Mouse (Mus musculus) thymus, adult 2 months (tissue): ENCODE data around the gene Ulk3.

ENCODE experiments used
- CTCF ChIP-seq: fragments of 200-500 bp; IDR thresholded peaks from 2 replicates; pipeline ENCODE4 v1.5.1; 2012; ENCODE audit warnings: mild to moderate bottlenecking, control low read depth, low read length, moderate library complexity, borderline replicate concordance; ENCODE audit not compliant: control insufficient read depth, poor library complexity, insufficient read depth; ENCODE audit errors: extremely low read depth
- POLR2A ChIP-seq: fragments of 200-500 bp; IDR thresholded peaks from 2 replicates; pipeline ENCODE4 v1.6.1; 2012; ENCODE audit warnings: mild to moderate bottlenecking, low read length, control low read depth, moderate library complexity; ENCODE audit not compliant: control insufficient read depth, poor library complexity, insufficient read depth; ENCODE audit errors: extremely low read depth

GRCm38 (mm10) chr9:57602098-57602497 is 12.8 kb downstream of the Ulk3 start:
- TF ChIP-seq POLR2A (no peak), CTCF (no peak)
